Mouse (Mus musculus) cerebellum, adult 2 months (tissue): ENCODE measurements around the gene Pacs2.

Source experiments
- CTCF ChIP-seq: fragments of 200-500 bp; IDR thresholded peaks from 2 replicates; pipeline ENCODE4 v1.5.1; 2011; ENCODE audit warnings: low read depth, mild to moderate bottlenecking, control low read depth, low read length, moderate library complexity, borderline replicate concordance; ENCODE audit not compliant: insufficient read depth
- POLR2A ChIP-seq: fragments of 200-500 bp; IDR thresholded peaks from 2 replicates; pipeline ENCODE4 v1.6.1; 2011; ENCODE audit warnings: low read length, control low read depth, borderline replicate concordance; ENCODE audit not compliant: insufficient read depth

DNA sequence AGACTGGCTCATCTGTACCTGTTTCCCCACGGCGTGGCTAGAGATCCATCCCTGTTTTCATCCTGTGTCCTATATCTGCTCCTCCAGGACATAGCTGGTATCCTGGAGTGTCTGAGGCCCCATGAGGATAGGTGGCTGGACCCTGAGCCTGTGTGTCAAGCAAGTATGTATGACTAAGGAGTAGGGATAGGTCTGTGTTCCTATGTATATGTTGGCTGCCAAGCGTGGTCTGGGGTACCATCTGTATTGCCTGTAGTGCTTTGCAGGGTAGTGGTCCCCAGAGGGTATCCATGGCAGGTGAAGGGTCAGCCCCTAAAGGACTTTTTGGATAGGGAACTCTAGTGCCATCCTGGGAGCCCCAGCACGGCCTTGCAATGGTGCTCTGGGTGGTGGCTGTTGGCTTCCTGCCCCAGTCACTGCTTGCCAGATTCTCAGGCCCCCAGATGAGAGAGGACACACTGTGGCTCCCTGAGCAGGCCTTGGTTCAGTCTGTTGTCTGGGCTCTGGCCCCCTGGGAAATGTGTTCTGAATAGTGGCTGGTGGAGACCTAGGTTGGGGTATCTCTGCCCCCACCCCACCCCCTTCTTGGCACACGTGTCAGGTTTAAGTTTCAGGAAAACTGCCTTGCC is 86.3 kb downstream of the Pacs2 start:
- TF ChIP-seq POLR2A = no peak
- TF ChIP-seq CTCF = no peak
